Mouse (Mus musculus) adrenal gland, postnatal 10 days (tissue): ENCODE data around the gene Arhgap45. TPM values are rescaled to one million over a fixed set of nuclear protein-coding genes. Genes with fewer than 3 reads are reported as not detected.
"Not testable (repeated sequence)": the region's sequence is repeated elsewhere in the genome, so short reads cannot be mapped to it uniquely, and the experiment has no call there.

Experiments
- DNase-seq: peaks from one replicate; pipeline ENCODE4 v3.0.0; 2021; ENCODE audit warnings: mixed read lengths
- total RNA-seq, 2 experiments: library from RNA; stranded (reverse); gene quantifications; 2 replicates each; pipeline ENCODE4 v1.2.3; 2021

The Arhgap45 gene
- total RNA-seq, 2 experiments from 2014 or later, result 11.9 to 12.7 TPM

- DNase-seq, result peak; percentile 57
Observed at GRCm38 (mm10) chr10:80033511-80034391, 17.3 kb downstream of the Arhgap45 start.

GRCm38 (mm10) chr10:80035148-80035547 is 18.7 kb downstream of the Arhgap45 start:
- DNase-seq, result no peak

- no peak for DNase-seq
Observed at GRCm38 (mm10) chr10:80035686-80036085, 19.2 kb downstream of the Arhgap45 start.

- no peak for DNase-seq
Observed at GRCm38 (mm10) chr10:80036832-80037231, 20.4 kb downstream of the Arhgap45 start.

- DNase-seq, result peak; percentile 98
Observed at GRCm38 (mm10) chr10:80039559-80039979, 23.1 kb downstream of the Arhgap45 start, which contains the start of gene Polr2e. Gene Polr2e (minus strand): TSS chr10:80039795.

GRCm38 (mm10) chr10:80041409-80042060 is 25.1 kb downstream of the Arhgap45 start:
- DNase-seq, result not testable (repeated sequence)

- no peak for DNase-seq
Observed at GRCm38 (mm10) chr10:80044087-80044486, 27.6 kb downstream of the Arhgap45 start.

GRCm38 (mm10) chr10:80045364-80045763 is 28.9 kb downstream of the Arhgap45 start:
- not testable (repeated sequence) for DNase-seq

- no peak for DNase-seq
Observed at GRCm38 (mm10) chr10:80045766-80046165, 29.3 kb downstream of the Arhgap45 start.

GRCm38 (mm10) chr10:80047041-80047565 is 30.6 kb downstream of the Arhgap45 start, which contains the start of gene Gpx4:
Gene Gpx4 (plus strand): TSS chr10:80047166.
- DNase-seq, result no peak

- DNase-seq, result no peak
Observed at GRCm38 (mm10) chr10:80048396-80048795, 31.9 kb downstream of the Arhgap45 start.

- no peak for DNase-seq
Observed at GRCm38 (mm10) chr10:80048834-80049233, 32.4 kb downstream of the Arhgap45 start.

GRCm38 (mm10) chr10:80050244-80050643 is 33.8 kb downstream of the Arhgap45 start:
- peak; percentile 43 for DNase-seq

- DNase-seq, result no peak
Observed at GRCm38 (mm10) chr10:80050885-80051617, 34.6 kb downstream of the Arhgap45 start.

- DNase-seq, result peak; percentile 81
Observed at GRCm38 (mm10) chr10:80051618-80052373, 35.3 kb downstream of the Arhgap45 start.

- no peak for DNase-seq
Observed at GRCm38 (mm10) chr10:80052374-80052764, 35.9 kb downstream of the Arhgap45 start.

GRCm38 (mm10) chr10:80053259-80053780 is 36.9 kb downstream of the Arhgap45 start:
- peak; percentile 100 for DNase-seq

GRCm38 (mm10) chr10:80053831-80054815 is 37.7 kb downstream of the Arhgap45 start:
- DNase-seq, result peak; percentile 86

- DNase-seq, result not testable (repeated sequence)
Observed at GRCm38 (mm10) chr10:80054911-80055310, 38.5 kb downstream of the Arhgap45 start.

- no peak for DNase-seq
Observed at GRCm38 (mm10) chr10:80055364-80055763, 38.9 kb downstream of the Arhgap45 start.
